Mouse (Mus musculus) left cerebral cortex, postnatal 25 days (tissue): ENCODE results near the gene Gucy2d. TPM values are rescaled to one million over a fixed set of nuclear protein-coding genes. Genes with fewer than 3 reads are reported as not detected.

Experiments
- DNase-seq, 2 experiments: peaks; one replicate each; pipeline ENCODE4 v3.0.0; 2022; ENCODE audit warnings: low spot score in 2 of 2, mixed read lengths in 1 of 2
- intact Hi-C: fragments of 180-260 bp; cut with DNase I; formaldehyde crosslinking; loops from one replicate; pipeline ENCODE4 v1.15.1; 2025
- total RNA-seq, 2 experiments: library from RNA; stranded (reverse); gene quantifications; 2 replicates each; pipeline ENCODE4 v1.2.3; 2021

Gucy2d gene
- total RNA-seq, 2 experiments from 2014 or later, result not detected

DNA sequence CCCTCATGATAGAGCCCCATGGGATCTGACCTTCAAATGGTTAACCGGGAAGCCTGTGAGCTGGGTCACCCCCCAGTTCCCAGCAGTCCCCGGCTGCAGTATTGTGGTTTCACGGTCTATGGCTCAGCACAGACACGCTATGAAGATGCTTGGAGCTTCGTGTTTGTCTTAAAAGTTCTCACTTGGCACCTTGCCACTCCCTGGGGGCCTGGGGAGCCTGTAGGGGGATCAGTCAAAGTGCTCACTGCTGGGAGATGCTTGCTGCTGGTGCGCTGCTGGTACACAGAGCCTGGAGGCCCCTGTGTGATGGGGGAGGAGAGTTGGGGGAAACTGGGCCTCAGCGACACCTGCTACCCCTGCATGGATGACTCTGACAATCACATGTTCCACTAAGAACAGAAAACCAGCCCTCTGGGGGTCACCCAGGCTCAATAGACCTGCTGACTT, 46.3 kb downstream of the Gucy2d start:
- intact Hi-C loops, result loop anchor here (10.0 kb wide), 2 partner anchors 218 to 348 kb away; partner anchors contain the start of genes Thap12 and Wnt11
- DNase-seq, result no peak

DNA sequence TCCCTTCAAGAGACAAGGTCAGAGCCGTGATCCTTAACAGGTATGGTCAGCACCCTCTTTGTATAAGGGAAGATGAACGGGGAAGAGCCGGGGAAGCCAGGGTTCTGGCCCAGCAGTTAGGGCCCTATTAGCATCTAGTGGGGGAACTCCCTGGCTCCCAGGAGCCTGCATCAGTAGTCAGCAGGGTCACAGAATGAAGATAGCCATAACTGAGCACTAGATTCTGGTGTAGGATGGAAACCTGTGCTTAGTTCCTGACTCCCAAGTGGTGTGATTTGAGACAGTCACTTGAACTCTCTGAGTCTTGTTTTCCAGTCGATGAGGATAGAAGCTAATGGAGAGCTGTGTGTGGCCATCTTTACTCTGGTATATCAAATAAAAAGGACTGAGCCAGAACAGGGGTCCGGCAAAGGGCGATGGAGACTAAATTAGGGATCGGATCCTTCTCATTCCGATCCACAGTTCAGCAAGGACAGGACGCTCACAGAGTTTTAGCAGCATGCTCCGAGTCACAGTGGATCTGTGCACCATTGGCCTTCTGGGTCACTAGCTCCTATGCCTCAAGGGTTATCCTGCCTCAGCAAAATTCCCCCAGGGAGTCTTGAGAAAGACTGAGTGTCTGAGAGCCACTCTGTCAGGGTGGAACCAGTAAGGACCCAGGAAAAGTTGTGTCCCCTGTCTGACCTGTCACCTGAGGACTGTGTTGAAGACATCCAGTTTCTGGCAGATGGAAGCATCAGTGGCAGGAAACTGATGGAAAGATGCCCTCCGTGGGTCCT, 47.2 kb downstream of the Gucy2d start:
- DNase-seq, result no peak
- intact Hi-C loops, result loop anchor here (10.0 kb wide), 2 partner anchors 217 to 347 kb away; partner anchors contain the start of genes Thap12 and Wnt11

GRCm38 (mm10) chr7:98488398-98489130, 48.3 kb downstream of the Gucy2d start:
- no peak for DNase-seq
- intact Hi-C loops, result loop anchor here (10.0 kb wide), 2 partner anchors 216 to 346 kb away; partner anchors contain the start of genes Thap12 and Wnt11

DNA sequence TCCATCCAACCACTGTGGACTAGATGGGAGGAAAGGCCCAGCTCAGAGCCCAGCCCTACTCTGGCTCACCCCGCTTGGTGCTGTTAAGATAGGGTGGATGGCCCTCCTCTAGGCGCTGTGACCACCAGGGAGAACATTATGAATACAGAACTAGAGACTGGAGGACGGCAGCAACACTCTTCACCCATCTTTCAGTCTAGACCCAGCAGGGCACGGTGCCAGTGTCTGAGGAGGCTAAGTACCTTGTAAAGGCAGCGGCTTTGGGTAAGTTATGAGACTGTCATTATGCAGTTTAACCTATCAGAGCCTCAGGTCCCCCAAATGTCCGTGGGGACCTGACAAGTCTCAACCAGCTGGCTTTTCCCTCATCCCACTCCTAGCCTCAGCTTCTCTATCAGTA, 48.9 kb downstream of the Gucy2d start, which contains the start of gene Lrrc32:
Lrrc32 (plus strand) TSS at position 153 of the 400 bp plus-strand sequence.
- intact Hi-C loops, result loop anchor here (10.0 kb wide), 2 partner anchors 216 to 346 kb away; partner anchors contain the start of genes Thap12 and Wnt11
- DNase-seq, result no peak

- peak; percentile 58 to 62 for DNase-seq
- intact Hi-C loops, result loop anchor here (10.0 kb wide), 2 partner anchors 215 to 345 kb away; partner anchors contain the start of genes Thap12 and Wnt11
These were observed 49.4 kb downstream of the Gucy2d start for GRCm38 (mm10) chr7:98489623-98490084.

DNA sequence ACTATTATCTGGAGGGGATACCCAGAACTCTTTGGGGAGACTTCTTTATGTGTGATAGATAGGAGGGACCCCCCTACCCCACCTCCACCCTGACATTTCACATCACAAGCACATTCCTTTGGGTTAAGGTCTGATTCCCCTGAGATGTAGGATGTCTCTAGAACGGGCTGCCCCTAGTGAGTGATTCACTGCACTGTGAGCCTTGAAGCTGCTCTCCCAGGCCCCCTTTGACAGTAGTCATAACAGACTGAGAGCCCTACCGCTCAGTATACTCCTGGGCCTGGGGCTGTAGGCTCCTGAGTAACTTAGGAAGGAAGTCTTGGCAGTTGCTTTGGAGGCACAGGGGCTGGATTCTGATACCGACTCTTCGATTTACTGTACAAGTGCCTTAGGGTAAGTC, 50.1 kb downstream of the Gucy2d start:
- DNase-seq, result no peak
- intact Hi-C loops, result no loop called here

DNA sequence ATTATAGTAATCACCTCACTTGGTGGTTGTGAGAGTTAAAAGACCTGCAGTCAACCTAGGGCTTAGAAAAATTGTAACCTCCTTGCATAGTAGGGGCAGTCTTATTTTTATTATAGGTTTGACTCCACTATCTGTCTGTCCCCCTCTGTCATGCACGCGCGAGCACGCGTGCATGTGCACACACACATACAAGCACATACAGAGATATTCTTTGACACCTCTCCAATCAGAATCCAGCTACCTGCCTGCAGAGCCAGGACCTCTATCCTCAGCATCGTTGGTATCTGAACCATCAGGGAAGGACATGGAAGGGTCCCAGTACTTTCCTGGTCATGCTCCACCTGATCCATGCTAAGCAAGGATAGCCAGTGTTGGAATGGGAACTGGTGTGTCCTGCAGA, 50.7 kb downstream of the Gucy2d start:
- intact Hi-C loops, result no loop called here
- DNase-seq, result no peak

DNA sequence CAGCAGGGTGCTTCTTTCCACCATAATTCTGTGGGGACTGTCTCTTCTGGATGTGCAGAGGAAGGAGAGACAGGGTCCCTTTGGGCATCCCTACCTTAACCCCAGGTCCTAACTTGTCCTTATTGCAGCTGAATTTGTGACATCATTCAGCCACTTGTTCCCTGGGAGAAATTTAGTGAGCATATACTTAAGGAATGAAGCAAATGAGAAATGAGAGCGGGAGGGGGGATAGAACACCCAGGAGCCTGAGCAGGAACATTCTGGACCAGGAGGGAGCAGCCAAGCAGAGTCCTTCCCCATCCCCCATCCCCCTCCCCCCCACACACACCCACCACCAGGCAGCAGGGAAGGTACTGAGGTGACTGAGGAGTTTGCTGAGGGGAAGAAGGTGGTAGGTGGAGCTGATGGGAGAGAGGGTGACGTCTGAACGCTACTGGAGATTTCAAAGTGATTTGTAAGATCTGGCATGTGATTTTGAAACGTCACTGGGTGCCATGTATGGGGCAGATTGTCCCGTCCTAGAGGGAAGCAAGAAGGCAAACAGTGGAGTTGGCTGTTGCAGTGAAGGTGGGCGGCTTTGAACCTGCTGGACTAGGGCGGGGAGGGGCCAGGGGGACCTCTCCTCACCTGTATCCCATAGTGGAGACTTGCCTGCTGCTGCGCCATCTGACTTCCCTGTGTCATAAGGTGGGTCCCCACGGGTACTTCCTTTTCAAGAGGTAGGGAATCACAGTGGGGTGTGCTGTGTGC, 51.4 kb downstream of the Gucy2d start:
- intact Hi-C loops, result no loop called here
- DNase-seq, result no peak

GRCm38 (mm10) chr7:98492331-98492730, 52.1 kb downstream of the Gucy2d start:
- intact Hi-C loops, result no loop called here
- no peak for DNase-seq

DNA sequence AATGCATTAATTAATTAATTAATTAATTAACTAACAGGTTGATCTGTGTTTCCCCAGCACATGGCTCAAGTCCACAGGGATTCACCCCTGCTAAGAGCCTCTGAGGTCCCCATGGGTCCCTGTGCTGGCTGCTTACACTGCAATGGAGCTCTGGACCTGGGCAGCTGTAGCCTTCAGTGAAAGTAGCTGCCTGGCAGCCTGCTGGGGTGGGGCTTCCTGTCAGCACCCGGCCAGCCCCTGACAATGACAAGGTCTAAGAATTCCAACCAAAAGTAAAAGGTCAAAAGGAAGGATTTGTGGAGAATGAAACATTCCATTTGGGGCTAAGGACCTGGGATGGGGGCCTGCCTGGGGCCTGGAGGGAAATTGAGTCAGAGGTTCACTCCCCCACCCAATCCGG, 53.1 kb downstream of the Gucy2d start:
- intact Hi-C loops, result no loop called here
- DNase-seq, result no peak

DNA sequence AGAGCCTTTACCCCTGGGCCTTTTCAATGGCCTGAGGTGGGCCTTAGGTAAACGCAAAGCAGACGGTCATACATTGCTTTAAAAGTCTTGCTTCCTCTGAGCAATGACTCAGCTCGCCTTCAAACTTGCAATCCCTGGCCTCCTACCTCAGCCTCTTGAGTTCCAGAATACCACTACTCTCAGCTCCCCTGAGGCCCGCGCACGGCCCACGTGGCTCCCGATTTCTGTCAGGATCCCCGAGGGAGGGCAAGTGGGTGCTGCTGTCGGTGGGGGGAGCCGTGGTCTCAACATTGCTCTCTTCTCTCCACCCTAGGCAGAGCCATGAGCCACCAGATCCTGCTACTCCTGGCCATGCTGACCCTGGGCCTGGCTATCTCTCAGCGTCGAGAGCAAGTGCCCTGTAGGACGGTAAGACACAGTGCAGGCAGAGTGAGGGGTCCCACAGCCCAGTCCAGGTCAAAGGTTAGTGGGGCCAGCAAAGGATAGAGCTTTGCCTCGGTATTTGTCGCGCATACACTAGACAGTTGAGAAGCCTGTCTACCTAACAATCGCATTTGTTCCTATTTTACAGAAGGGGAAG, 53.8 kb downstream of the Gucy2d start:
- no peak for DNase-seq
- intact Hi-C loops, result no loop called here

DNA sequence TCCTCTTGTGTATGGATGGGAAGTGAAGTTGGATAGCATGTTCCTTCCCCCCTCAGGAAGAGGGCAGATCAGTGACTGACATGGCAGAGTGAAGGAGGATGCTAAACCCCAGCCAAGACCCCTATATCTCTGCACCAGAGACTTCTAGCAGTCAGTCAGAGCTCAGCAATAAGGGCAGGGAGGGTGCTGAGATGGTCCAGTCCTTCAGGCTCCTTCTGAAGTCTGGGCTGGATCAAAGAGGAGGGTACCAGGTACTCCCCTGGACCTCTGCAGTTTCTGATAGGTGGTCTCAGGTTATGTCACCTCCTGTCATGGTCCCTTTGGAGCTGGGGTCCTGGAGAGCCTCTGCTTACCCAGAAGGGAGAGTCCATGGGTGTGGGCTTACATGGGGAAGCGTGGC, 55.4 kb downstream of the Gucy2d start:
- intact Hi-C loops, result no loop called here
- no peak for DNase-seq

DNA sequence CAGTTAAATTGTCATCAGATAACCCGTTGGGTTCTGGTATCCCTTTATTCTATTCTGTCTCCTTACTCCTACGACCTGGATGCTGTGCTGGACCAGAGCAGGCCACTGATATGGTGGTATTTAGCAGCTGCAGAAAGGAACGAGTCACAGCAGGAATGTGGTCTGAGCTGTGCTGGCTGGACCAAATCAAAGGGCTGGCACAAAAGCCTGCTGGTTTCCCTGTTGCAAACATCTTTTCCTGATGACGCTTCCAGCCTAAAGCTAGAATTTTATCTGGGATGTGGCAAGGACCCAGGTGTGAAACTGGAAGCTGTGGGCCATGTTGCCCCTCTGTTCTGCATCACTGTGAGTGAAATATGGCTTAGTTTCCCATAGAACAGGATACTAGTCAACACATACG, 57.2 kb downstream of the Gucy2d start:
- DNase-seq, result no peak
- intact Hi-C loops, result no loop called here

DNA sequence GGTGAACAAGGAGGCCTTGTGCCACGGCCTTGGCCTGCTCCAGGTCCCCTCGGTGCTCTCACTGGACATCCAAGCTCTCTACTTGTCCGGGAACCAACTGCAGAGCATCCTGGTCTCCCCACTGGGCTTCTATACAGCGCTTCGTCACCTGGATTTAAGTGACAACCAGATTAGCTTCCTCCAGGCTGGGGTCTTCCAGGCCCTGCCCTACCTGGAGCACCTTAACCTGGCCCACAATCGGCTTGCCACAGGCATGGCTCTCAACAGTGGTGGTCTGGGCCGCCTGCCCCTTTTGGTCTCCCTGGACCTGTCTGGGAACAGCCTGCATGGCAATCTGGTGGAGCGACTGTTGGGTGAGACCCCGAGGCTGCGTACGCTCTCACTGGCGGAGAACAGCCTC, 57.9 kb downstream of the Gucy2d start:
- DNase-seq, result no peak
- intact Hi-C loops, result no loop called here

- intact Hi-C loops, result no loop called here
- DNase-seq, result no peak
These were observed 58.7 kb downstream of the Gucy2d start for GRCm38 (mm10) chr7:98498656-98499560.

DNA sequence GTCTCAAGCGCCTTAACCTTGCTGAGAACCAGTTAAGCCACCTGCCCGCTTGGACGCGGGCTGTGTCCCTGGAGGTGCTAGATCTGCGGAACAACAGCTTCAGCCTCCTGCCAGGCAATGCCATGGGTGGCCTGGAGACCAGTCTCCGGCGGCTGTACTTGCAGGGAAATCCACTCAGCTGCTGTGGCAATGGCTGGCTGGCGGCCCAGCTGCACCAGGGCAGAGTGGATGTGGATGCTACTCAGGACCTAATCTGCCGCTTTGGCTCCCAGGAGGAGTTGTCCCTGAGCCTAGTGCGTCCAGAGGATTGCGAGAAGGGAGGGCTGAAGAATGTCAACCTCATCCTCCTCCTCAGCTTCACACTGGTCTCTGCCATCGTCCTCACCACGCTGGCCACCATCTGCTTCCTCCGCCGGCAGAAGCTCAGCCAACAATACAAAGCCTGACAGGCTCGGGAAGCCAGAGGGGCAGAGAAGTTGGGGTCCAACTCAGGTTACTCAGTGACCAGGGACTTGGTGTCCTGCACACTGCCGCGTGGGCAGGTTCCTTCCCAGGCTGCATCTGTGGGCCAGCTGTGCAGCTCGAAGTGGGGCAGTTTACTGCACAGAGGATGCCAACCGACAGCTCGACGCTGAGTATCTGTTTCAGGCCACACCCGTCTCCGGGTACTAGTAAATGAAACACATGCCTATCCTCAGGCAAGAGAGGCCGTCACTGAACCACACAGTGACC, 59.5 kb downstream of the Gucy2d start:
- no peak for DNase-seq
- intact Hi-C loops, result no loop called here

DNA sequence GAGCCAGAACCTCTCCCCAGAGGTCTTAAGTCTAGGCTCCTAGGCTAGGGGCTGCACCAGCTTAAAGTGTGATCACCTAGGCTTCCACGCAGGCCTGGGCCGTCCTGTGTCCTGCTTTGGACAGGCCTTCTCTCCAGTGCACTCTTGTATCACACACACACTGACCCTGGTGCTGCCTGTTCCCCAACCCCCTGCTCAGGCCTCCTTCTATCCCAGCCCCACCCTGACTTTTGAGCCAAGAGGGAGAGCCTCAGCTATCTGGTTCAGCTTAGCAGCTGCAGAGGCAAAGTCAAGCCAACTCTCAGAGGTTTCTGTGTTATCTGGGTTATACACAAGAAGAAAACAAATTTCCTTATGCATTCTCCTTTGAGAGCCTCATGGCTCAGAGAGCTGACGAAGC, 60.3 kb downstream of the Gucy2d start:
- no peak for DNase-seq
- intact Hi-C loops, result no loop called here

GRCm38 (mm10) chr7:98501078-98501477, 60.9 kb downstream of the Gucy2d start:
- DNase-seq, result no peak
- intact Hi-C loops, result no loop called here
